Mouse (Mus musculus): ENCODE data around the gene Pds5b.
A peak's percentile ranks its signal among the peaks of the same experiment; 100 is the strongest.
"Not testable (repeated sequence)": the region's sequence is repeated elsewhere in the genome, so short reads cannot be mapped to it uniquely, and the experiment has no call there.

Gene Pds5b

GRCm38 (mm10) chr5:150706651-150707050 is 33.1 kb downstream of the Pds5b start:
- not testable (repeated sequence) for DNase-seq

DNA sequence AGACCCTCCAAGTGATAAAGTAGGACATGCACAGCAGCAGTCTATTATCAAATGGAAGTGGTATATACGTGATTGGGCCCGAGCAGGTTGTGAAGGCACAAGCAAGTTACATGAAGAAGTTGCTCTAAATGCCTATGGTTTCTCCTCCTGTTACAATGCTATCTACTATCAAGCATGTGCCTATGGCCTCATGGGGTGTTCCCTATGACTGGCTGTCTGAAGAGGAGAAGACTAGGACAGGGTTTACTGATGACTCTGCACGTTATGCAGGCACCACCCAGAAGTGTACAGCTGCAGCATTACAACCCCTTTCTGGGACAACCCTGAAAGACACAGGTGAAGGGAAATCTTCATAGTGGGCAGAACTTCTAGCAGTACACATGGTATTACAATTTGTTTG is 33.6 kb downstream of the Pds5b start:
- DNase-seq, result not testable (repeated sequence)

DNA sequence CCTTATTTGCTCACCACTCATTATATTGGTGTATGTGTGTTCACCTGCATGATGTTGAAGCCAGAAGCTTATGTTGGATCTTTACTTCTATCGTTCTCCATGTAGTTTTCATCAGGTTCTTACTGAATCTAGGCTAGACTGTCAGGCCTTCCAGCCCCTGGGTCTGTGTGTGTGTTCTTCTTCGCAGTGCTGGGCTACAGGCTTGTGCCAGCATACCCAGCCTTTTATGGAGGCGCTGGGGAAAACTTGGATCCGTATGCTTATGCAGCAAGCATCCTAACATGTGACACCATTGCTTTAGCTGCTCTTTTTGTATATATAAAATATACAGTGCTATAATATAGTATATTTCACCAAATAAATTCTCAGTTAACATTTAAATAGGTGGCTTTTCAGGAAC is 38.0 kb downstream of the Pds5b start:
- DNase-seq, result no peak

DNA sequence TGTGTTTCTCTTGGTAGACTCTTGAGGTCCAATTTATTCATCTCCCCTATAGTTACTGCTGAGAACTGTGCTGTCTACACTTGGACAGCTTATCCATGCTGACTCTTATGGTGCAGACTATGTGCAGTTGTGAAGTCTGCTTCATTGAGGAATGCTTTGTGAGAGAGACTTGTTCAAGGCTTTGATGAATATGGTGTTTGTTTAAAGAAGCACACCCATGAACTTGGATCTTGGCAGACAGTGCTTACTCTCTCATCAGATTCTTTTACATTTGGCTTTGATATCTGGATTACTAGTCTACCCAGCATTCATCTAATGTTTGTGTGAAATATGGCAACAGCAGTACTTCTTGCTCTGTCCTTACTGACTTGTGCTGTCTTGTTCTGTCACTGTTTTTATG is 39.9 kb downstream of the Pds5b start:
- DNase-seq, result no peak

GRCm38 (mm10) chr5:150717775-150718174 is 44.2 kb downstream of the Pds5b start:
- DNase-seq, result peak; percentile 36

DNA sequence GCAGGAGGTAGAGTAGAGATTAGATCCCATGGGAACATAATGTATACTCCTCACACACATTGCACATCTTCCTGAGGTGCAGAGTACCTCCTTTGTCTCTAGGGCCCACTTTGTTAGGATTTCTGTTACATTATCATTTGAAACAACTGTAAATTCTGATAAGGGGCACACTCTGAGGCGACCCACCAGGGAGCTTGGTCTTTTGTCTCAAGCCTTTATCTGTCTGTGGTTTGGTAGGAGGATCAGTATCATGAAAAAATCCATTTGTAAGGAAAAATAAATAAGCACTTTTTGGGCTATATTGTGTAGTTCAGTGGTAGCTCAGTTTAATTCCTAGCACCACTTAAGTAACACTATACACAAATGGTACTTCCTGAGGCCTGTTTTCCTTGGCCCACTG is 51.1 kb downstream of the Pds5b start:
- DNase-seq, result no peak

DNA sequence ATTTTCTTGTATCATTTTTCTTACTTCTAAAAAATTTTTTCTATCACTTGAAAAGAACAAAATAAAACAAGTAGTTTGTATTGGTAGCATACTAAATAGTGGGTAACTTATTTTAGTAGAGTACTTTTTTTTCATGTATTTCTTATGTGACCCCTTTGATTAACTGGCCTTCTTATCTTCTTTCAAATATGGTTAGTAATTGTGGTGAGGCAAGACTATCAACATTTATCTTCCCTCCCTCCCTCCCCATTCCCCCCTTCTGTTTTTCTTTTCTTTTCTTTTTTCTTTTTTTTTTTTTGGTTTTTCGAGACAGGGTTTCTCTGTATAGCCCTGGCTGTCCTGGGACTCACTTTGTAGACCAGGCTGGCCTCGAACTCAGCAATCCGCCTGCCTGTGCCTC is 63.5 kb downstream of the Pds5b start:
- not testable (repeated sequence) for DNase-seq

- no peak for DNase-seq
Observed at GRCm38 (mm10) chr5:150739311-150739710, 65.8 kb downstream of the Pds5b start.

DNA sequence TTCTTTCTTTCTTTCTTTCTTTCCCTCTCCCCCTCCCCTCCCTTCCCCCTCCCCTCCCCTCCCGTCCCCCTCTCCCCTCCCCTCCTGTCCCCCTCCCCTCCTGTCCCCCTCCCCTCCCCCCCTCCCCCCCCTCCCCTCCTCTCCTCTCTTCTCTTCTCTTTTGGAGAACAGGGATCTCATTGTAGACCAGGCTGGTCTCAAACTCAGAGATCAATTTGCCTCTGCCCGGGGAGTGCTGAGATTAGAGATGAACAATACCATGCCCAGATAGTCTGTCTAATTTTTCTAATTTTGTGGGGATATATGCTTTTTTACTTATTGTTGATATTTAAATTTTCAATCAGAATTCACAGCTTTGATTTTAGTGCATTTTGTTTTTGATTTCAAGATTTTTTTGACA is 67.1 kb downstream of the Pds5b start:
- DNase-seq, result no peak

- no peak for DNase-seq
Observed at GRCm38 (mm10) chr5:150756623-150757022, 83.1 kb downstream of the Pds5b start.

DNA sequence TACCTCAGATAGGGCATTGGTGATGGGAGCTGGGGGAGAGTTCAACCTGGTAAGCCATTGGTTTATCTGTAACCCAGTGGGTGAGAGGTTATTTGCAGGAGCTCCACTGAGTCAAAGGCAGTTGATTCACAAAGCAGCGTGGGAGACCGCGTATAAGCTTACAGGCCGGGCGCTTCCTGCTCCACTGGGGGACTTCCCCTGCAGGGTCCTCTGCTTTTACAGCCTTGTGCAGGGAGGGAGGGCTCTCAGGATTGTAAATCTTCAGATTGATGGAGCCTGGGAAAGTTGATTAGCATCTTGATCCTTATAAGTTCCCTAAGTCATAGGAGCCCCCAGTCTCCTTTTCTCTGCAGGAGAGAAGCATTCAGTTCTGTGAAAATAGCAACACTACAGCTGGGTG is 98.9 kb downstream of the Pds5b start:
- no peak for DNase-seq

DNA sequence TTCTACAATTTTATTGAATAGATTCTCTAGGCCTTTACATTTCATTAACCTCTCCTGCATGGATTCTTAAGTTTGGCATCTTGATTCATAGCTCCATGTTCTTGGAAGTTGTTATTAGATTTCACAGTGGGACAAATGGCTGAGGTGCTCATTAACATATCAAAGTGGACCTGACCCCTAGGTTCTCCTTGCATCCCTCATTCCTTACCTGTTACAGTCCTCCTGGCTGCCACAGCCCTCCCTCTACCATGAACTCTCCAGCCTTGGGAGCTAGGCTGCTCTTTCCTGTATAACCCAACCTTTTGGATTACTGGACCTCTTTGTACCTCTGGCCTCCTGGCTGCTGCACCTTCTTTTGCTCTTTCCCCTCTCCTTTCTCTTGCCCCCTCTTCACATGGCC is 99.5 kb downstream of the Pds5b start:
- no peak for DNase-seq

DNA sequence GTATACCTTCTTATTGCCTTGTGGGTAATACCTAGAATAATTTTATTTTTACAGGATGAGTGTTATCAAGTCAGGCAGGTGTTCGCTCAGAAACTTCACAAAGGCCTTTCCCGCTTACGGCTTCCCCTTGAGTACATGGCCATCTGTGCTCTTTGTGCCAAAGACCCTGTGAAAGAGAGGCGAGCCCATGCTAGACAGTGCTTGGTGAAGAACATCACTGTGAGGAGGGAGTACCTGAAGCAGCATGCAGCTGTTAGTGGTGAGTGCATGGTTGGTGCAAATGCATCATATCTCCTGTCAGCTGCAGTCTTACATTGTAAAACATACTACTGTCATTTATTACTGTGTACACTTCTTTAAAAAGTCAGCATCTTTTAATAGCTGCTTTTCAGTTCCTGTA is 114.7 kb downstream of the Pds5b start:
- DNase-seq, result no peak

GRCm38 (mm10) chr5:150789039-150789438 is 115.5 kb downstream of the Pds5b start:
- DNase-seq, result no peak

DNA sequence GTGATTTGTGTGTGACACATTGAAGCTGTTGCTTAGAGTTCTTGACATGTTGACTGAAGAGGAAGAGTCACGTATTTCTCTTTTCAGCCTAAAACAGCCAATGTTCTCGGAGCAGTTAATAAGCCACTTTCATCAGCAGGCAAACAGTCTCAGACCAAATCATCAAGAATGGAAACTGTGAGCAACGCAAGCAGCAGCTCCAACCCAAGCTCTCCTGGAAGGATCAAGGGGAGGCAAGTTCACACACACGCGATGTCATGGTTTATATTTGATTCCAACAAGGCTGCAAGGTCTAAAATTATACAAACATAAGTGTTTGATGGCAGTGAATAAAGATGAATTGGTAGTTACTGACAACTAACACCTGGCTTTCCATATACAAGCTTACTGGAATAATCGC is 120.6 kb downstream of the Pds5b start:
- no peak for DNase-seq

- no peak for DNase-seq
Observed at GRCm38 (mm10) chr5:150800056-150800455, 126.5 kb downstream of the Pds5b start.

DNA sequence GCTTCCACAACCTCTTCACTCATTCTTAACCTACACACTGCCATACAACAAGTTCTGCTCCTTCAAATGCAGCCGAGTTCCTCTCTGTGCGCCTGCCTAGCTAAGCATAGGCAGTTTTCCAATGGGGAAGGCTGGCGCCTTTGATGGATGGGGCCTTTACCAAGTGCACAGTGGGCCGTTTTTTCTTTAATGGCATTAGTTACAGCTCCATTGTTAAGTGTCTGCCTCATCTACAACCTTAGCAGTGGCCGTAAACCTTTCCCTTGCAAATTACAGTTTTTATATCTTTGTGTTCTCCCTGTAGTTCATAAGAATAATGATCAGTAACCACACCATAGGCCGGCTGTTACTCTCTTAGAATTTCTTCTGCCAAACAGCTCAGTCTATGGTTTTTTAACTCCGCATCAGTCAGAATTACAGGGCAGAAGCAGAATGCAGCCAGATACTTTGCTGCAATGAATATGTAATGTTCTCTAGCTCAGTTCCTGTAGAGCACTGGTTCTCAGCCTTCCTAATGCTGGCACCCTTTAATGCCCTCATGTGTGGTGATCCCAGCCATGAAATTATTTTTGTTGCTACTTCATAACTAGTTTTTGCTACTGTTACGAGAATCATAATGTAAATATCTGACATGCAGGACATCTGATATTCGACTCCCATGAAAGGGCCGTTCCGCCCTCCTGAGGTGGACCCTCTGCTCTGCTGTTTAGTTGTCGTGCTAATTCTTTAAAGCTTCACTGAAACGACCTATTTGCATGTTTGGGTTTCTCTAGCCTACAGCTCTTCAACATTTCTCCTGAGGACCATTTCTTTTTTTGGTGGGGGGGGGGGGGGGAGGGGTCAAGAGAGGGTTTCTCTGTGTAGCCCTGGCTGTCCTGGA is 140.8 kb downstream of the Pds5b start:
- DNase-seq, result no peak

DNA sequence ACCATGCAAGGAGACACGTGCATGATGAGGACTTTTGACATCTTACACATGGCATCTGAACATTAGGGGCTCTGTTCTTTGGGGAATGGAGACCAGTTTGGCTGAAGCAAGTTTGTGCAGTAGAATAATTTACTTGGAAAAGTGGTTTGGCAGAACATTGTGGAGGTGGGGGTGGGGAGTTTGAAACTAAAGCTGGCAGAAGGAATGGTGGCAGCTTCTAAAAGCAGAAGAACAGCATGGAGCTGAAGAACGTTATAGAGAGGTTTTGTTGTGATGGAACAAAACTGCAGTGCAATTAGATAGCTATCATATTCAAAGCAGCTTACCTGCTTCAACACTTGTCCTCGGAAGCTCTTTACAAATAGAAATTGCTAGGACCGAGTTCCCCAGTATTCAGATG is 141.9 kb downstream of the Pds5b start:
- DNase-seq, result no peak

- no peak for DNase-seq
Observed at GRCm38 (mm10) chr5:150816775-150817174, 143.2 kb downstream of the Pds5b start.

GRCm38 (mm10) chr5:150818041-150818440 is 144.5 kb downstream of the Pds5b start:
- no peak for DNase-seq

DNA sequence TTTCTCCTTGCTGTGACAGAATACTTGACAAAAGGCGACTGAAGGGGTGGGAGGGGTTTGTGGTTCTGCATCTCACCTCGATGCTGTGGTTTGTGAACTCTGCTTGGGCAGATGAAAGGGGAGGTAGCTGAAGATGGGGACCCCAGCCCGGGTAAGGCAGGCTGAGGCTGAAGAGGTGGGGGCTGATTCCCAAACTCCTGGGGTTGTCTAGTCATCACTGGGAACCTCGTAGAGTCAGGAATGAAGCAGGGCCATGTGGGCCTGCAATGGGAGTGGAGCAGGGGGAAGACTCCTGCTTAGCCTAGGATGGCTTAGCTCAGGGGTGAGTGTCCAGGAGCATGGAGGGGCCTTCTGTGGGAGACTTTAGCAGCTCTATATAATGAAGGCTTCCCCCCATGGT is 145.3 kb downstream of the Pds5b start:
- no peak for DNase-seq

GRCm38 (mm10) chr5:150819520-150819919 is 146.0 kb downstream of the Pds5b start:
- DNase-seq, result no peak

- DNase-seq, result no peak
Observed at GRCm38 (mm10) chr5:150821152-150821551, 147.6 kb downstream of the Pds5b start.

DNA sequence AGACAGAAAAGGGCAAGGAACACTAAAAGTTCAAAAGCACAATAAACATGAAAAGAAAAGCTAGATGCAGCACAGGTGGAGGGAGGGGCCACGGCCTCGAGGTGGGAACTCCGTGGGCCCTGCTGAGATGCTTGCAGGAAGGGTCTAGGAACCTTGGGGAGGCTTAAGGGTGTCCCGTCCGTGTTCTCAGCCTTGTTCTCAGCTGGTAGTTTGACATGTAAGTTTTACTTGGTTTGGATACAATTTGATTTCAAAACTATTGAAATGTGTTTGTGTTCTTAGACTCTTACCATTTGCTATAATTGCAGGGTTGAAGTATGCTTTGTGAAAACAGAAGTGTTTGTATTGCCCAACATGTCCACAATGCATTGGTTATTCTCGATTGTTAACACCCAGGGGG is 149.2 kb downstream of the Pds5b start:
- DNase-seq, result no peak

GRCm38 (mm10) chr5:150823361-150823760 is 149.8 kb downstream of the Pds5b start:
- DNase-seq, result no peak

Data from cerebellum, adult 9-11 months (tissue).